Mouse (Mus musculus) right cerebral cortex, adult 2 months (tissue): Measurements from ENCODE around the gene F11r.
"Not testable (repeated sequence)": the region's sequence is repeated elsewhere in the genome, so short reads cannot be mapped to it uniquely, and the experiment has no call there.

ENCODE experiments used
- DNase-seq, 2 experiments: peaks; one replicate each; pipeline ENCODE4 v3.0.0; 2021 to 2022; ENCODE audit warnings: low spot score in 2 of 2

F11r gene

DNA sequence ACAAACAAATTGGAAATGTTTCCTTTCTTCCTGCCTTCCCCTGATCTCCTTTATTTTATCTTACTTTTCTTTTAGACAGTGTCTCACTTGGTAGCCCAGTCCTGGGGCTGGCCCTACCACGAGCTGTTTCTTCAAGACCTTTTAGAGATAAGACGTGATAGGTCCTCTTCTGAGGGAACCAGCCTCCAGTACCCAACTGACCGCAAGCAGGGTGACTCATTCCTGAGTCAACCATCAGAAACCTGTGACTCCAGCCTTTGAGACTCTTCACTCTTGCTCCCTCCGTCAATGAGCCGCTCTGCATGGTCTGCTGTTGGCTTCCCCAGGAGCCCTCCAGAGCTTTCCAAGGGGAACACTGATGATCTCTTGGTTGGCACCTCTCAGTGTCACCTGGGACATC, 33.6 kb downstream of the F11r start:
- no peak for DNase-seq

DNA sequence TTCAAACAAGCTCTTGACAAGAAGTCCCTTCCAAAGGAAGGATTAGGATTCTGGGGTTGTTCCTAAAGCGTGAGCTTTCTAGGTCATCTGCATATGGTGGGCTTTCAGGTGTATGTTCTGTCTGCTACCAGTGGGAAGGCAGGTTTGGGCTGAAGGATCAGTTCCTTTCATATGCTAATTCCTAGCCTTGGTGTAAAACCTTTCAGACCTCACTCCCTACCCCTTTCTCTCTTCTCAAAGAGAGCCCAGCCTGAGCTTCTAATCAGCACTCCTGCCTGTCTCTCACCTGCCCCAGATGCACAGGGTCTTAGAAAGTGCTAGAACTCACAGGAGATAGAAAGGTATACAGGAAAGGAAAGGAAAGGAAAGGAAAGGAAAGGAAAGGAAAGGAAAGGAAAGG, 34.1 kb downstream of the F11r start:
- DNase-seq, result no peak

DNA sequence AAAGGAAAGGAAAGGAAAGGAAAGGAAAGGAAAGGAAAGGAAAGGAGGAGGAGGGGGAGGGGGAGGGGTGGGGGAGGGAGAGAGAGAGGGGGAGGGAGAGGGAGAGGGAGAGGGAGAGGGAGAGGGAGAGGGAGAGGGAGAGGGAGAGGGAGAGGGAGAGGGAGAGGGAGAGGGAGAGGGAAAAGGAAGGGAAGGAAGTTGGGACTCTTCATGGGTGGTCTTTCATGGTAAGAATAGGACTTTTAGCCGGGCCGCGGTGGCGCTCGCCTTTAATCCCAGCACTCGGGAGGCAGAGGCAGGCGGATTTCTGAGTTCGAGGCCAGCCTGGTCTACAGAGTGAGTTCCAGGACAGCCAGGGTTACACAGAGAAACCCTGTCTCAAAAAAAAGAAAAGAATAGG, 34.6 kb downstream of the F11r start:
- not testable (repeated sequence) for DNase-seq

DNA sequence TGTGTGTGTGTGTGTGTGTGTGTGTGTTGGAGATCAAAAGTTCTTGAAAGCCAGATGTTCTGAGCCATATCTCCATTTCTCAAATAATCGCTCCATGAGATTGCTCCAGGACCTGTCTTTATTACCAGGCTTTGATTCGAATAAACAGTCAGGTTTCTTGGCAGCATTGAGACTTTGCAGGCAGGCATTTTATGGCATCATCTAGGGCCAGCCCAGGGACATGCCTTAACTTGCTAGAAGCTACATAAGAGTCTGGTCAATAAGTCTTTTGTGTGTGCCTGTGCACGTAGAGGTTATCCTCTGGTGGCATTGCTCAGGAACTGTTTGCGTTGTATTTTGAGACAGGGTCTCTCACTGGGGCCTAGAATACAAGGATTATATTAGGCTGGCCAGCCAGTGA, 36.2 kb downstream of the F11r start:
- DNase-seq, result no peak

DNA sequence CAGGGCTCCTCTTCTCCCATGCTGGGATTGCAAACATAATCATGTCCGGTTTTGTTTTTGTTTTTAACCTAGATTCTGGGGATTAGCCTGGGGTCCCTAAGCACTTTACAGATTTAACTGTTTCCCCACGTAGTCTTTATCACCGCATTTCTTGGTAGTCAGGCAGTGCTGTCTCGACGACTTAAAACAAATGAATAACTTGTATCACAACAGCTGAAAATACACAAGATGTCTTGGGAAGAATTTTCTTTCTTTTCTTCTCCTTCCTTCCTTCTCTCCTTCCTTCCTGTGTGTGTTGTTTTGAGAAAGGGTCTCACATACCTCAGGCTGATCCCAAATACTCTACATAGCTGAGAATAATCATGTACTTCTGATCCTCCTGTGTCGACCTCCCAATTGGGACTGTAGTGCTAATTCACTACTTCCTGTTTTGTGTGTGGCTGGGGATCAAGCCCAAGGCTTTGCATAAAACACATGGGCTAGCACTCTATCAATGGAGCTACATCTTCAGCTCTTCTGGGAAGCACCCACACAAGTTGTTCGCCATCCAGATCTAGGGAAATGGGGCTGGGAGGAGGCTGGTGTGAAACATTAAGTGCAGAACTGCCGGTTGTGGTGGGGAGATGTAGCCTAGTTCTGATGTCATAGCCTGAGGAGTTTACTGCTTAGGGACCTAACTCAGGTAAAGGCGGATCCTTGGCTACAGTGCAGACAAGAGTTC, 36.7 kb downstream of the F11r start:
- no peak for DNase-seq

DNA sequence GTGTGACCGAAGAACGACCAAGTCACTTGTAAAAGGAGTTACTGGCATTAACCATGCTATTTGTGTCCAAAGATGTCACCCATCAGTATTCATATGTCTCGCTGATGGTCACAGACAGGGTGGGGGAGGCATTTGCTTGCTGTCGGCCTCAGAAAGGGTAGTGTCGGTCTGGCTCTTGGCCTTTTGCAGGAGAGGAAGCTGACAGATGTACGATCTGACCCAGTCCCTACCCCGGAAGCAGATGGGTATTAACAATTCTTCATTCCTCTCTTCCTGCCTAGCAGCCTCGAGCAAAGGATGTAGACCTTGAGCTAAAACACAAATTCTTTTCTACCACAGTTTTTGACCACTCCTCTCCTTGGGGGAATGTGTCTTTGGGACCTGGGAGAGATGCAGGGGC, 39.8 kb downstream of the F11r start:
- no peak for DNase-seq

DNA sequence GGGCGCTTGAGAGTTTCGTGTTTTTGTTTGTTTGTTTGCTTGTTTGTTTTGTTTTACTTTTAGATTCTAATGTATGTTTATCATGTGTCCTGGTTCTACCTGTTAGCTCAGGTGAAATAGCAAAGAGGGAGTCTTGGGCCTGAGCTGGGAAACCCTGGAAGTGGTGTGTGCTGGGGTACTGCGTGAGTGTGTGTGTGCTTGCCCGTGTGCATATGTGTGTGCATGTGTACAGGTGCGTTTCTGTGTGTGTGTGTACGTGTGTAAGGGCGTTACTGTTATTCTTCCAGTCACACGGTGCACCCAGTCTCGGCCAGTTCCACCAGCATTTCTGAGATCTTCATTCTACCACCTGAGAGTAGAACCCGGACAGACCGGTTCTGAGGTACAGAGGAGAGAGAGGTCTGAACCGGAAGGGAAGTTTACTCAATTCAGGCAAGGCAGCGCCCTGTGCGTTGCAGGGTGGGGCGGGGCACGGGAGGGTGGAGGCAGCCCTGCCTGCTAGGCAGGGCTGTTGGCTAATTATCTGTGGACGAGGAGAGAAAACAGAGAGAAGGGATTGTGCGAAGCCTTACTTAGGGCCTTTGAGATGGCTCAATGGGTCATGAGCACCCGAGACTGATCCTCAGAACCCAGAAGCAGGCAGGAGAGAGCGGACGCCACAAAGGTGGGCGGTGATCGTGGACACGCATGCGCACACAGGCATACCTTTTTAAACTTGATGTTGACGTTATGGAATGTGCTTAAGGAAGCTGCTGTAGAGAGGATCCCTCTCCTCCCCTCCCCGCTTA, 40.6 kb downstream of the F11r start:
- no peak for DNase-seq

DNA sequence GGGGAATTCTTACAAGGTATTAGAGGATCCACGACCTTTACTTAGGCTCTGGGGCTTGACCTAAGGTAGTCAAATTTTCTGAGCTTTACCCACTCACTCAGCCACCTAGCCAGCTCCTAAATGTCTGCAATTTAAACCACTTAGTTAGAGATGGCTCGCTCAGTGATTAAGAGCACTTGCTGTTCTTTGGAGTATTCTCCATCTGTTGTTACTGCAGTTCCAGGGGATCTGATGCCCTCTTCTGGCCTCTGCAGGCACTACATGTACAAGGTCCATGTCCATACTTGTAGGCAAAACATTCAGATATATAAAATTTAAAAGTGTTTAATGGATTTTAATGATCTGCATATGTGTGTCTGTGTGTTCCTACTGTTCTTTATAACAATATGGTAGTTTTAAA, 41.6 kb downstream of the F11r start:
- DNase-seq, result peak; percentile 82 to 87

DNA sequence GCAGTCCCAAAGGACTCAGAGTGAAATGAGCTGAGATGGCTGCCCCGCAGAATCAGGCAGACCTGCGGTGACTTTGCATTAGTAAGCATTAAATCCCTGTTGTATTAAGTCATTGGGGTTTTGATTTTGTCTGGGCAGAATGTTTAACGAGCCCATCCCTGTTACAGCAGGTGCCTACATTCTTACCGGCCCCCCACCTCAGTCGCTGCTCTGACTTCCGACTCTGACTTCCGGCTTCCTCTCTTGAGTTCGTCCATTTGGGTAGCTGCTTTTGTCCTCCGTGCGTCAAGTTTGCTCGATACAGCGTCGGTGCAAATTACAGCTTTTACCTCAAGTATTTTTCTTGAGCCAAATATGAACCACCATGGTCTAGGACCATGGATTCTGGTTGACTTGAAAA, 56.9 kb downstream of the F11r start:
- no peak for DNase-seq

DNA sequence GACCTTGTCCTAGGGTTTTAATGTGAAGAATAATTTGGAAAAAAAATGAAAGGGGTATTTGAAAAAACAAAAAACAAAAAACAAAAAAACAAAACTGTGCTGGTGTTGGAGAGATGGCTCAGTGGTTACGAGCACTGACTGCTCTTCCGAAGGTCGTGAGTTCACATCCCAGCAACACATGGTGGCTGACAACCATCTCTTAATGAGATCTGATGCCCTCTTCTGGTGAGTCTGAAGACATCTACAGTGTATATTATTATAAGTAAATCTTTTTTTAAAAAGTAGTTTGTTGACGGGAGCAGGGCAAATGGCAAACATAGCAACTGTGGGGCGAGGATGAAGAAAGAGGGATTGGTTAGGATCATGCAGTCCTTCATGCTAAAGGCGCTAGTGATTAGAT, 58.0 kb downstream of the F11r start:
- no peak for DNase-seq

DNA sequence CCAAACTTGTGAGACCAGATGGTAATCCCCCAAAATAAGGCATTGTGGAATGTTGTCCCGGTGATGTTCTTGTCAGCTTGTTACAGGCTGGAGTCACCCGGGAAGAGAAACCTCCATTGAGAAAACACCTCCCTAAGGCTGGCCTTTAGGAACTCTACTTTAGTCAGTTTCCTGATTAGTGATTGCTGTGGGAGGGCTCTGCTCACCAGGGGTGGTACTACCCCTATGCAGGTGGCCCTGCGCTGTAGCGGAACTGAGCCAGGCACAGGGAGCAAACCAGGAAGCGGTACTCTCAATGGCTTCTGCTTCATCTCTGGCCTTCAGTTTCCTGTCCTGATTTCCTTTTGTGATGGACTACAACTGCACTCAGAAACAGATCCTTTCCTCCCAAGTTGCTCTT, 62.5 kb downstream of the F11r start:
- DNase-seq, result no peak

DNA sequence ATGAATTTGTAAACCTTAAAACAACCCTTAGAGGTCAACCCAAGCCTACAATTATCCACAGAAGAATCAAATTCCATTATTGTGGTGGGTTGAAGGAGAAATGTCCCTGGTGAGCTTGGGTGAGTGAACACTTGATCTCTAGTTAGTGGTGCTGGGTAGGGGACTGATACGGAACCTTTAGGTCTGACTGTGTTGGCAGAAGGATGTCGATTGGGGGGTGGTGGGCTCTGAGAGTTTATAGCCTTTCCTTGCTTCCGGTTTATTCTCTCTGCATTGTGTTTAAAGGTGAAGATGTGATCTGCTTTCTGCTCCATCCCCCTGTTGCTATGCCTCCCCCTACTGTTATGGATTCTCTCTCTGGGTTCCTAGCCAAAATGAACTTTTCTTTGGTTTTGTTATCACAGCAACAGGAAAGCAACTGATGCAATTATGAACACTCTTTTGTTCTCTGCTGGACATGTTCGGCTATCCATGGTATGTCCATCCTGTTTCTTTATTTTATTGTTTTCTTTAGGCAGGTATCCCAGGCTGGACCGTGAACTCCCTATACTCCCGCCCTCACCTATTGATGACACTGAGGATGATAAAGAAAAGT, 63.8 kb downstream of the F11r start:
- no peak for DNase-seq

DNA sequence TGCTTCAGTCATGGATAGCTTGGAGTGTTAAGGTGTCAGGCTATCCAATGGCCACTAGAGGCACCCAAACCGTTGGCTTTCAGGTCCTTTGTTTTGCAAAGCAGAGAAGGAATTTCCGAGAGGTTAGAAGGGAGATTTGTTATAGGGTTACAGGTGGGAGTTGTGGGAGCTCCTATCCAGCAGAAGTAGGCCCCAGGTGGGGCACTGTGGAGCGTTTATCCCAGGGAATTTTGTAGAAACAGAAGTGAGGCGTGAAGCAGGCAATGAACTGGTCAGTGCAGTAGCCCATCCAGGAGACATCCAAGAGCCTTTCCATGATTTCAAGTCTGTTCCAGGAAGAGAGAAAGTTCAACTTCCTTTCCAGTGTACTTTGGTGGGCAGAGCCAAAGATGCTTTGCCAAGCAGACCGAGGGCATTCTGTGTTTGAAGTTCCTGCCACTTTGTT, 64.3 kb downstream of the F11r start:
- peak; percentile 8 to 17 for DNase-seq

DNA sequence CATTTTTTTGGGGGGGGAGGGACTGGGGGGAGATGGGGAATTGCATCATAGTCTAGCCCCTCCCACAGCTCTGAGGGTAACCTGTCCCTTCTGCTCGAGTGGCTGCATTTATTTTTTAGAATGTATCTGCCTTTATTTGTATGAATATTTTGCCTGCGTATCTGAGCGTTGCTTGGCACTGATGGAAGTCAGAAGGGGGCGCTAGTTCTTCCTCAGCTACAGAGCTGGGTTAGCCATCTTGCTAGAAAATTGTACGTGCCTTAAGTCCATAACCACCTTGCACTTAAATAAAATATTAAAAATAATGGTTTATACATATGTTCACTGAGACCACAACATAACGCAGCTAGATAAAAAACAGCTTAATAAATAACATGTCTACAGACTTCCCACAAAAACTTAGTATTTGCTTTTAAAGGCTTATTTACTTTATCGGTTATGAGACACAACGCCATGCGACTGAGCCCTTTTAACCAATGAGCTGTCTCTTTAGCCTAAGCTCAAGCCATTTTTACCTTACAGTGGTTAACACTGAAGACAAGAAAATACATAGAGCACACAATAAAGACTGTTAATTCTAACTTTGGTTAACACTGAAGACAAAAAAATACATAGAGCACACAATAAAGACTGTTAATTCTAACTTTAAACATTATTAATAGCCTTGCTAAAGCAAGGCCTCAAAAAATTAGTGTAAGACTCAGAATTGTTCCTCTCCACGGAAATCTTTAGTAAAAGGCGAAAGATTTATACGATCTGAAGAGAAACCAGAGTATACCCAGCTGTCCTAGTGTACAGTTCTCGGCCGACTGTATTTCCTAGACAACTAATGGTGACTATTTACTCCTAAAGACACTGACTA, 65.3 kb downstream of the F11r start:
- peak; percentile 10 to 17 for DNase-seq

DNA sequence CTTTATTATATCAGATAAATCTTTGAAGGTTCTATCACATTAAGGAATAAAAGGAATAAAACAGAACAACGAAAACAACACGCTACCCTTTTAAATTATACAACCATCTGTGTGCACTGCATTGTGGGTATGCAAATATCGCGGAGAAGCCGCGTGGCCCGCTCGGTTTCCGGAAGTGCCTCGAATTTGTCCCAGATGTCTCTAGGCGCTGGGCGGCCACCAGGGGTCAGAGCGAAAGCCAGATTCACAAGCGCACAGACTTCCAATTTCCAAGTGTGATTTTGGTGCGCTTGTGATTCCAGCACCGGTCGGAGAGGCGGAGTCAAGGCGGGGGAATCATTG, 65.9 kb downstream of the F11r start, which contains the start of gene Alyref2:
Alyref2 (plus strand) TSS at position 229 of the 342 bp plus-strand sequence.
- DNase-seq, result peak; percentile 93 to 94

DNA sequence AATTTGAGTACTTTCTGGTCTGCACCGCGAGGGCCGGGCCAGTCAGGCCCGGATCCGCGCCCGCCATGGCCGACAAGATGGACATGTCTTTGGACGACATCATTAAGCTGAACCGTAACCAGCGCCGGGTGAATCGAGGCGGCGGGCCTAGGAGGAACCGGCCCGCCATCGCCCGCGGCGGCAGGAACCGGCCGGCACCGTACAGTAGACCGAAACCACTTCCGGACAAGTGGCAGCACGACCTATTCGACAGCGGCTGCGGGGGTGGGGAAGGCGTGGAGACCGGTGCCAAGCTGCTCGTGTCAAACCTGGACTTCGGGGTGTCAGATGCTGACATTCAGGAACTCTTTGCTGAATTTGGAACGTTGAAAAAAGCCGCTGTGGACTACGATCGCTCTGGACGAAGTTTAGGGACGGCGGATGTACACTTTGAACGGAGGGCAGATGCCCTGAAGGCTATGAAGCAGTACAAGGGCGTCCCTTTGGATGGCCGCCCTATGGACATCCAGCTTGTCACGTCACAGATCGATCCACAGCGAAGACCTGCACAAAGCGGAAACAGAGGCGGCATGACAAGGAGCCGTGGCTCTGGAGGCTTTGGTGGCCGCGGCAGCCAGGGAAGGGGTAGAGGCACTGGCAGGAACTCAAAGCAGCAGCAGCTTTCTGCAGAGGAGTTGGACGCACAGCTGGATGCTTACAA, 66.4 kb downstream of the F11r start:
- DNase-seq, result peak; percentile 57 to 69

DNA sequence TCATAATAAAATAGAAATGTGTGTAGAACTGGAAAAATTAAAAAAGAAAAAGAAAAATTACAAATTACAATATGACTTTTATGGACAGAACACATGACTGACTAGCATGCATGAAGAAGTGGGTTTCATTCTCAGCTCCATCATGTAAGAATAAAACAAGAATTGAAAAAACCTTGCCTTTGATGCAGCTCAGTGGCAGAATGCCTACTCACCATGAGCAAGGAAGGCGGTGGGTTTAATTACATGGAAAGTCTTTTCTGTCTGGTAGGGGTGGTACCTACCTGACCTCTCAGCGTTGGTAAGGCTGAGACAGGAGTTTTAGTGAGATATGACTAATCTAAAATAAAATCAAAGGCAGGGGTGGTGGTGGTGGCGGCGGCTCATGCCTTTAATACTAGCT, 67.3 kb downstream of the F11r start:
- no peak for DNase-seq

DNA sequence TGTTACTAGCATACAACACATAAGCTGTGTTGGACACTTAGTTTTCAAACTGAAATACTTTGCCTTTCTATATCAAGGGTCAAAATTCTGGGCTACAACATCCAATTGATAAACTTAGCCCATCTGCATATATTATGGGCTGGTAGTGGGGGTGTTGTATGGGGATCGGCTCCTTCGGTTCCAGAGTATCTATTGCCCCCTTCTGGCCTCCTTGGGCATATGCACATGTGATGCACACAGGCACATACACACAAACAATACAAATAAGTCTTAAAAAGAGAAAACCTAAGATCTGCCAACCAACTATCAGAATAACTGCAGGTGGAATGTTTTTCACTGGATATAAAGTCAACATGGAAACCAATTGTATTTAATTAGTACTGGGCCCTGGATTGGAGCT, 75.9 kb downstream of the F11r start:
- DNase-seq, result no peak

DNA sequence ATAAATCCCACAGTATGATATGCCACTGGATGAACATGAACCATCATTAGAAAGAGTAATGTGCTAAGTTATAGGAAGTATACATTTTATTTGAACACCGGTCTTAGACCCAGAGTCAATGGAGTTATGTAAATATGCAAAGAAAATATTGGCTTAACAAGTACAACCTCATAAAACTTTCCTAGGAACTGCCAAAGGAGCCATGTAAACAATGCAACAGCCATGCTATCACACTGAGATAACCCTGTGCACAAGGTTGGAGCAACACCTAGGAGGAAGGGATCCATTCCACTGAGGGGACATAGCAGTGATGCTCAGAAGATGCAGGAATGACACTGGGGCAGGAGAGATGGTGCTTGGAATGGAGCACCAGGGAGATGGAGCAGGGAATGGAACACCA, 76.4 kb downstream of the F11r start:
- DNase-seq, result no peak
